9 mouse cellular contexts compared by ENCODE assay signal in genomic region chr14:32073211-32073685, GRCm38 (mm10). TPM values are rescaled to one million over a fixed set of nuclear protein-coding genes. Genes with fewer than 3 reads are reported as not detected.
DNase-seq lines count a peak whose midpoint lies in the region; TF ChIP-seq lines count a peak whose summit lies in the region.
"Had no signal": no experiment of that assay in that cellular context is flagged by ENCODE, and none has a peak within 500 bp of the region (broad histone marks: within the 10 kb centered on the region; RNA-seq: fewer than 3 reads in every experiment).

No protein-coding gene starts in this region.

- no peak; the same call in 1 of the 2 replicates for TF ChIP-seq EP300 in heart, adult 2 months (IDR thresholded peaks at IDR 0.05; ENCODE audit: insufficient read depth, low read depth, low read length)

- H3K36me3 ChIP-seq in heart, adult 2 months (ENCODE audit: control insufficient read depth, insufficient read depth, low read length), result no peaks in the 10 kb centered on the region
- H3K36me3 ChIP-seq: G1E had no signal

- DNase-seq in kidney, adult 11 months, result peak; percentile 19
- no peak for DNase-seq in kidney, adult 9 months
- peak; percentile 56 to 69 for DNase-seq in adrenal gland, postnatal 36 days
- DNase-seq in heart, adult 2 months, result peak; percentile 59 to 85
- peak; percentile 57 to 80 for DNase-seq in layer of hippocampus, adult 2 months (ENCODE audit: low spot score in 2 of 2)
- peak; percentile 46 for DNase-seq in lung, postnatal 14 days
- DNase-seq in urinary bladder, postnatal 14 days (ENCODE audit: low spot score), result no peak
- DNase-seq in urinary bladder, postnatal 25 days (ENCODE audit: low spot score), result no peak

- H3K79me2 ChIP-seq in heart, adult 2 months (replicated peaks; ENCODE audit: control insufficient read depth, insufficient read depth, low read length), result no peaks in the 10 kb centered on the region

- H3K27ac ChIP-seq in heart, adult 2 months, result peak overlapping the region; percentile 75
- peak overlapping the region; percentile 65 for H3K27ac ChIP-seq in layer of hippocampus, adult 2 months

- WGBS in heart, adult 2 months, result 11% methylated on average over 8 of the region's 8 CpGs

- no peak overlapping the region for H3K4me3 ChIP-seq in heart, adult 2 months
- H3K4me3 ChIP-seq in layer of hippocampus, adult 2 months, result no peak overlapping the region

- H3K9ac ChIP-seq in heart, adult 2 months (ENCODE audit: low read depth, low read length), result no peak overlapping the region

- H3K4me1 ChIP-seq in heart, adult 2 months (ENCODE audit: control insufficient read depth, insufficient read depth, low read length), result peaks cover 16% of the 10 kb centered on the region

- no peaks in the 10 kb centered on the region for H3K27me3 ChIP-seq in heart, adult 2 months (ENCODE audit: control insufficient read depth, insufficient read depth, low read length)

- intact Hi-C loops in heart, adult 2 months (cut with DNase I), result no loop called here

- no peak for TF ChIP-seq CTCF in heart, adult 2 months (IDR thresholded peaks at IDR 0.05)
- no peak for TF ChIP-seq CTCF in layer of hippocampus, adult 2 months (conservative IDR thresholded peaks at IDR 0.05)

- no peak for TF ChIP-seq POLR2A in heart, adult 2 months (IDR thresholded peaks at IDR 0.05; ENCODE audit: insufficient read depth, low read depth, low read length)

RNA-seq across cellular contexts. Expression of gene Oxnad1, which starts 11.9 kb away (rescaled TPM):
- total RNA-seq in adrenal gland, postnatal 36 days (2021), result 10 to 100 TPM; 33.9 to 40.8 TPM
- total RNA-seq in heart, adult 2 months (2021), result 10 to 100 TPM; 49.5 to 54.9 TPM
- 53.9 and 92.7 TPM in 2 replicates for polyA plus RNA-seq in heart, adult 2 months (2012; rRNA removed)
- 10 to 100 TPM; 11.5 to 16.4 TPM for total RNA-seq in layer of hippocampus, adult 2 months (2021)

RNA-seq across cellular contexts. Expression of gene Dph3, which starts 12.3 kb away (rescaled TPM):
- 10 to 100 TPM; 61.1 to 72.5 TPM for total RNA-seq in adrenal gland, postnatal 36 days (2021)
- total RNA-seq in heart, adult 2 months (2021), result 10 to 100 TPM; 81.7 to 99.2 TPM
- polyA plus RNA-seq in heart, adult 2 months (2012; rRNA removed), result 40.2 and 63.3 TPM in 2 replicates
- 10 to 100 TPM; 31.8 to 35.9 TPM for total RNA-seq in layer of hippocampus, adult 2 months (2021)

RNA-seq across cellular contexts. Expression of gene Galnt15, which starts 44.5 kb away (rescaled TPM):
- 1 to 10 TPM; 5.3 to 9.9 TPM for total RNA-seq in adrenal gland, postnatal 36 days (2021)
- total RNA-seq in heart, adult 2 months (2021), result 10 to 100 TPM; 10.1 to 18.1 TPM
- 11.2 and 14.6 TPM in 2 replicates for polyA plus RNA-seq in heart, adult 2 months (2012; rRNA removed)
- total RNA-seq in layer of hippocampus, adult 2 months (2021), result 1 to 10 TPM; 2.3 to 2.4 TPM
- polyA plus RNA-seq: G1E had no signal

Comparison
In these comparisons a context has a peak if more than half of its experiments do, and no peak if none do; other contexts are left out.
1. DNase-seq: peak in kidney, adult 11 months (single experiment), adrenal gland, postnatal 36 days (2 of 2), heart, adult 2 months (2 of 2), layer of hippocampus, adult 2 months (2 of 2) and lung, postnatal 14 days (single experiment); none in kidney, adult 9 months (single experiment), urinary bladder, postnatal 14 days (single experiment) and urinary bladder, postnatal 25 days (single experiment).